Comparison of ENCODE assay signal across 8 mouse cellular contexts in the genomic region with DNA sequence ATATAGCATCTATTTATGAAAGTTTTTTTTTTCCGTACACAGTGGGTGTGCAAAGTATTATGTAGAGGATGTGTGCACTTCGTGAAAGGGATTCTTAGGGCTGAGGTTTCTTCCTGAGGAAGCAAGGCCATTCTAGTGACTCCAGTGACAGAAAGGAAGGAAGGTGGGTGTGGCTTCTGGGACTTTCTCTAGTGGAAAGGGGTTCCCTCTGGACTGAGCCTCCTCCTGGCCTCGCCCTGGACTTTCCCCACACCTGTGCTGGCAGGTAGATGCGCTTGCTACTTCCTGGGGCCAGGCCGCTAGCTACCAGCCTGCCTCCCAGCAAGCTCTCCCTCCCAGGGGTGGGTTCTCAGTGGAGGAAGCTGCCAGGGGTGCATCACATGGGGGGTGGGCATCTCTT. TPM values are rescaled to one million over a fixed set of nuclear protein-coding genes. Genes with fewer than 3 reads are reported as not detected.
DNase-seq lines count a peak whose midpoint lies in the region; ATAC-seq and TF ChIP-seq lines count a peak whose summit lies in the region.

No protein-coding gene starts in this region.

- peaks cover 41% of the 10 kb centered on the region for H3K36me3 ChIP-seq in C2C12 (ENCODE audit: control insufficient read depth, insufficient read depth)
- no peaks in the 10 kb centered on the region for H3K36me3 ChIP-seq in hindbrain, embryonic 10.5 days
- no peaks in the 10 kb centered on the region for H3K36me3 ChIP-seq in liver, embryonic 11.5 days (ENCODE audit: control insufficient read depth, insufficient read depth, low read length)
- no peaks in the 10 kb centered on the region for H3K36me3 ChIP-seq in splenic B cell, adult 2 months (ENCODE audit: control insufficient read depth, insufficient read depth, low read length, poor library complexity, severe bottlenecking)

- peak overlapping the region; percentile 93 for H3K4me2 ChIP-seq in liver, embryonic 11.5 days

- H3K9ac ChIP-seq in liver, embryonic 11.5 days (ENCODE audit: low read depth, low read length): no peak overlapping the region

- intact Hi-C loops in left cerebral cortex, postnatal 4 days (cut with DNase I): loop anchor here (5.0 kb wide), 2 partner anchors 48 to 118 kb away; no protein-coding TSS in a partner anchor

- no peak overlapping the region; the same call in 1 of the 2 replicates for H3K27ac ChIP-seq in hindbrain, embryonic 10.5 days
- H3K27ac ChIP-seq in liver, embryonic 11.5 days (ENCODE audit: low read depth, low read length): no peak overlapping the region

- H3K79me3 ChIP-seq in C2C12 (ENCODE audit: low read depth): peaks cover 65% of the 10 kb centered on the region

- H3K79me2 ChIP-seq in C2C12 (ENCODE audit: control insufficient read depth, insufficient read depth): peaks cover 68% of the 10 kb centered on the region

- H3K4me1 ChIP-seq in hindbrain, embryonic 10.5 days (replicated peaks): peaks cover 43% of the 10 kb centered on the region
- H3K4me1 ChIP-seq in liver, embryonic 11.5 days (replicated peaks; ENCODE audit: control insufficient read depth, insufficient read depth, low read length): peaks cover 14% of the 10 kb centered on the region

- DNase-seq in hindbrain, embryonic 10.5 days (ENCODE audit: low spot score): no peak
- no peak for DNase-seq in liver, embryonic 11.5 days (ENCODE audit: low spot score)
- DNase-seq in splenic B cell, adult 2 months (ENCODE audit: low read depth, low spot score): peak; percentile 8
- DNase-seq in gastrocnemius, postnatal 25 days: no peak
- no peak for DNase-seq in cerebellum, postnatal 14 days
- no peak for DNase-seq in left cerebral cortex, postnatal 4 days

- peak overlapping the region; percentile 95 for H3ac ChIP-seq in C2C12 (ENCODE audit: control insufficient read depth, insufficient read length, low read depth)

- peak; percentile 9; the same call in 1 of the 2 replicates for ATAC-seq in common myeloid progenitor, adult 5-6 weeks (replicated peaks; ENCODE audit: low read depth, poor library complexity, severe bottlenecking)
- ATAC-seq in liver, embryonic 11.5 days (replicated peaks; ENCODE audit: low FRiP score): no peak

- 76% methylated on average over 5 of the region's 5 CpGs for WGBS in hindbrain, embryonic 10.5 days
- WGBS in liver, embryonic 11.5 days: 61% methylated on average over 5 of the region's 5 CpGs

- H3K4me3 ChIP-seq in C2C12 (ENCODE audit: insufficient read depth, poor library complexity, severe bottlenecking): peak overlapping the region; percentile 95
- H3K4me3 ChIP-seq in hindbrain, embryonic 10.5 days: peak overlapping the region; percentile 75
- peak overlapping the region; percentile 68 for H3K4me3 ChIP-seq in liver, embryonic 11.5 days (ENCODE audit: low read depth, low read length)

- H3K27me3 ChIP-seq in C2C12 (ENCODE audit: control insufficient read depth, insufficient read depth, insufficient read length): no peaks in the 10 kb centered on the region
- H3K27me3 ChIP-seq in hindbrain, embryonic 10.5 days (ENCODE audit: insufficient read depth, poor library complexity, severe bottlenecking): peaks cover 8% of the 10 kb centered on the region; the same call in 1 of the 2 replicates
- H3K27me3 ChIP-seq in liver, embryonic 11.5 days (replicated peaks; ENCODE audit: control insufficient read depth, insufficient read depth, low read length): no peaks in the 10 kb centered on the region
- no peaks in the 10 kb centered on the region for H3K27me3 ChIP-seq in splenic B cell, adult 2 months (ENCODE audit: control insufficient read depth, insufficient read depth, low read length, poor library complexity, severe bottlenecking)

- H3K9me3 ChIP-seq in hindbrain, embryonic 10.5 days: no peaks in the 10 kb centered on the region
- no peaks in the 10 kb centered on the region for H3K9me3 ChIP-seq in liver, embryonic 11.5 days (ENCODE audit: control insufficient read depth, low read length)

- TF ChIP-seq CTCF in C2C12 (IDR thresholded peaks at IDR 0.05; ENCODE audit: control insufficient read depth, insufficient read depth, insufficient read length): no peak

TF ChIP-seq in C2C12, 6 proteins besides CTCF, POLR2A, EP300 and RAD21:
- TF ChIP-seq CEBPB (IDR thresholded peaks at IDR 0.05; ENCODE audit: low read depth): no peak
- TF ChIP-seq MYOG (IDR thresholded peaks at IDR 0.05; ENCODE audit: control insufficient read depth, extremely low read depth, insufficient read length): no peak
- TF ChIP-seq MAX (IDR thresholded peaks at IDR 0.05): no peak
- TF ChIP-seq MYOD1 (IDR thresholded peaks at IDR 0.05; ENCODE audit: control insufficient read depth, insufficient read length, low read depth): no peak
- no peak for TF ChIP-seq USF1 (IDR thresholded peaks at IDR 0.05; ENCODE audit: low read depth)

RNA-seq across cellular contexts. Expression of a gene that starts 1.7 kb away (rescaled TPM):
- polyA plus RNA-seq in C2C12 (2012; fragmentation: generic; extraction: Trizol): 154 TPM
- total RNA-seq in common myeloid progenitor, adult 5-6 weeks (2017): 14.3 and 16.9 TPM in 2 replicates
- 17.2 and 19.8 TPM in 2 replicates for polyA plus RNA-seq in hindbrain, embryonic 10.5 days (2016; fragmentation: Nextera tagmentation; extraction: Ambion mirVana)
- polyA plus RNA-seq in liver, embryonic 11.5 days (2014; fragmentation: Nextera tagmentation; extraction: Ambion mirVana): 13.3 and 14.2 TPM in 2 replicates
- total RNA-seq in gastrocnemius, postnatal 25 days (2021): 10 to 100 TPM in 1 of 2 experiments, 1 to 10 TPM in 1; 9.2 to 11.6 TPM
- total RNA-seq in left cerebral cortex, postnatal 4 days (2021): 10 to 100 TPM; 36.3 to 44.4 TPM

RNA-seq across cellular contexts. Expression of a gene that starts 28.1 kb away (rescaled TPM):
- not detected for polyA plus RNA-seq in C2C12 (2012; fragmentation: generic; extraction: Trizol)
- total RNA-seq in common myeloid progenitor, adult 5-6 weeks (2017): not detected in 2 replicates
- polyA plus RNA-seq in hindbrain, embryonic 10.5 days (2016; fragmentation: Nextera tagmentation; extraction: Ambion mirVana): not detected in 2 replicates
- not detected in 2 replicates for polyA plus RNA-seq in liver, embryonic 11.5 days (2014; fragmentation: Nextera tagmentation; extraction: Ambion mirVana)
- not detected for total RNA-seq in gastrocnemius, postnatal 25 days (2021)
- not detected for total RNA-seq in left cerebral cortex, postnatal 4 days (2021)
